Mouse (Mus musculus): Measurements from ENCODE around the gene Nol11. TPM values are rescaled to one million over a fixed set of nuclear protein-coding genes. Genes with fewer than 3 reads are reported as not detected.

Nol11 gene
- polyA plus RNA-seq (2014; fragmentation: Nextera tagmentation; extraction: Ambion mirVana), result 77.4 and 79.3 TPM in 2 replicates

DNA sequence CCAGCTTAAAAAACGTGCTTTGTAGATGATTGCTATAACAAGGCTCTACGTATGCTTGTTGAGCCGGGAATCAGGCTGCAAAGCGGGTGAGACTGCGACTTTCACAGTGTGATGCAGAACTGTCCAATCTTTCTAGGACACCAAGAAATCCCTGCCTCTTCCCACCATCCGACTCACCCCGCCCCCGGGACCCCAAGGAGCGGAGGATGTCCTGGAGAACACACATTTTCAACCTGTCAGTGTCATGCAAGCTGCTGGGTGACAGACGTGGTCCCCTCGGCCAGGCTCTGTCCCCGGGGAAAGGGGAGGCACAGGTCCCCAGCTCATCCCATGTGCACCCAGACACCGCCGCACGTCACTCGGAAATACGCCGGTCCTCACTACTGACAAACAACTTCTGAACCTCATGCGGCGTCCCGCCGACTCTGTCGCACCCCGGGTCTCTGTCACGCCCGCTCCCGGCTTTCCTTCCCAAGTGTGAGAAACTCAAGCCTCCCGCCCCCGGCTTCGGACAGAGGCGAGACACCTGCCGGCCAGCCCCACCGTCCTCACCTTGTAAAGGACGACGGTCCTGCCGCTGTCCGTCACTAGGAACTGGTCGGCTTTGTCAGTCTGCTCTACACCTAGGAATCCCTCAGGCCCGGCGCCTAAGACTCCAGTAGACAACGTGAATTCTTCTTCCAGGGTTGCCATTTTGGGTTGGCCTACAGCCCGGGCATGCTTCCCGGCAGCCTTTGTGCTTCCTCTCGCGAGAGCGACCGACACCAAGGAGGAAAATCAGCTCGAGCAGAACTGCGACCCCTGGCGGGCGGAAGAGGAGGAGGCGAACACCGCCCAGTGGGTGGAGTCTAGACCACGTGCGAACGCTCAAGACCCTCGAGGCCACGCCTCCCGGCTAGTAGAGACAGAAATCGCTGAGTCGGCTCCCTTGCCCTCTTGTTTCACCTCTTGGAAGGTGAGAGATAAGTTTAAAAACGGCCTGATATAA, at the start of gene Nol11:
Gene Nol11, minus strand, starts transcription at position 817 of the 988 bp plus-strand sequence.
- Histone ChIP-seq H3K4me1 (ENCODE audit: control insufficient read depth, insufficient read depth, low read length) (no peaks in the 10 kb centered on the region), H3K9ac (replicated peaks; ENCODE audit: low read length) (peak within 1 kb of the TSS; percentile 91), H3K9me3 (replicated peaks; ENCODE audit: control insufficient read depth, low read length) (no peaks in the 10 kb centered on the region), H3K4me2 (ENCODE audit: low read depth, low read length) (peak within 1 kb of the TSS; percentile 76), H3K27me3 (ENCODE audit: control insufficient read depth, insufficient read depth, low read length) (no peaks in the 10 kb centered on the region), H3K27ac (replicated peaks; ENCODE audit: low read depth, low read length) (no peak within 1 kb of the TSS), H3K4me3 (ENCODE audit: low read depth, low read length) (peak within 1 kb of the TSS; percentile 94), H3K36me3 (replicated peaks; ENCODE audit: control insufficient read depth, insufficient read depth, low read depth, low read length) (peaks cover 3% of the 10 kb centered on the region)
- WGBS, result under 1% methylated on average over 62 of the region's 62 CpGs
- ATAC-seq (replicated peaks; ENCODE audit: insufficient number of reproducible peaks, low FRiP score, low TSS enrichment, low read depth) (peak; percentile 90), DNase-seq (ENCODE audit: low spot score) (peak; percentile 98)

DNA sequence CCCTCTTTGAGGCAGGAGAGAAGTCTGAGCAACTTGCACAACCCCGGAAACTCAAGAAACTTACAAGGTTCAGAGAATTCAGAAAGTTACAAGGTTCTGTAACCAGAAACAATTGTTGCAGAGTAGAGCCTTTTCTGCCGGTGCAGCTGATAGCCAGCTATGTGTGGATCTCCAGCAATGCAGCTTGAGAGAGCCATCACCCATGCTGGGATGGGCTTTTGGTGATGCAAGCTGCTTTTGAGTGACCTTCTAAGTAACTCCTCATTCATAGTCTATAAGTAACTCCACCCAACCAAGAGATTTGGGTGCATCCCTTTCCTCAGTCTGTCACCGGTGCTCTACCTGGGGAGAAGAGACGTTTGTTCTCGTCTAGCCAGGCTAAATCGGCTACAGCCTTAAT, 49.3 kb upstream of the Nol11 start:
- no peak overlapping the region for H3K9ac ChIP-seq (replicated peaks; ENCODE audit: low read length)
- no peaks in the 10 kb centered on the region for H3K9me3 ChIP-seq (replicated peaks; ENCODE audit: control insufficient read depth, low read length)
- H3K36me3 ChIP-seq (replicated peaks; ENCODE audit: control insufficient read depth, insufficient read depth, low read depth, low read length), result no peaks in the 10 kb centered on the region
- H3K4me1 ChIP-seq (ENCODE audit: control insufficient read depth, insufficient read depth, low read length), result no peaks in the 10 kb centered on the region
- DNase-seq (ENCODE audit: low spot score) (no peak), ATAC-seq (replicated peaks; ENCODE audit: insufficient number of reproducible peaks, low FRiP score, low TSS enrichment, low read depth) (no peak)
- no peak overlapping the region for H3K4me3 ChIP-seq (ENCODE audit: low read depth, low read length)
- H3K4me2 ChIP-seq (ENCODE audit: low read depth, low read length), result no peak overlapping the region
- H3K27ac ChIP-seq (replicated peaks; ENCODE audit: low read depth, low read length), result no peak overlapping the region
- H3K27me3 ChIP-seq (ENCODE audit: control insufficient read depth, insufficient read depth, low read length), result no peaks in the 10 kb centered on the region
- WGBS, result 93% methylated on average over 6 of the region's 6 CpGs

DNA sequence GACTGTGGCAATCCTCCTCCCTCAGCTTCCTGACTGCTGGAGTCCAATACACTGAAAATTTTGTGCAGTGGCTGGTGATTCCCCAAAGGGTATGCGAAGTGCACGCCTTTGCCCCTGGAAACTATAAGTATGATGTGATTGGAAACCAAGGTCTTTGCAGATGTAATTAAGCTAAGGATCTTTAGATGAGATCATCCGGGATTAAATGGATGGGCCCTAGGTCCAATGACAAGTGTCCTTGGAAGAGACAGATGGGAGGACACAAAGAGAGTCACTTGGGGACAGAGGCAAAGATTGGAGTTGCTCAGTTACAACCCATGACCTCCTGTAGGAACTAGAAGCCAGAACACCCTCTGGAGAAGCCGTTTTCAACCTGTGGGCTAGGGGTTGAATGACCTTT, 48.4 kb upstream of the Nol11 start:
- H3K4me3 ChIP-seq (ENCODE audit: low read depth, low read length), result no peak overlapping the region
- no peaks in the 10 kb centered on the region for H3K36me3 ChIP-seq (replicated peaks; ENCODE audit: control insufficient read depth, insufficient read depth, low read depth, low read length)
- no peak overlapping the region for H3K27ac ChIP-seq (replicated peaks; ENCODE audit: low read depth, low read length)
- 94% methylated on average over 4 of the region's 4 CpGs for WGBS
- H3K4me1 ChIP-seq (ENCODE audit: control insufficient read depth, insufficient read depth, low read length), result no peaks in the 10 kb centered on the region
- H3K4me2 ChIP-seq (ENCODE audit: low read depth, low read length), result no peak overlapping the region
- no peak for ATAC-seq (replicated peaks; ENCODE audit: insufficient number of reproducible peaks, low FRiP score, low TSS enrichment, low read depth)
- H3K9ac ChIP-seq (replicated peaks; ENCODE audit: low read length), result no peak overlapping the region
- no peaks in the 10 kb centered on the region for H3K27me3 ChIP-seq (ENCODE audit: control insufficient read depth, insufficient read depth, low read length)
- no peak for DNase-seq (ENCODE audit: low spot score)
- no peaks in the 10 kb centered on the region for H3K9me3 ChIP-seq (replicated peaks; ENCODE audit: control insufficient read depth, low read length)

DNA sequence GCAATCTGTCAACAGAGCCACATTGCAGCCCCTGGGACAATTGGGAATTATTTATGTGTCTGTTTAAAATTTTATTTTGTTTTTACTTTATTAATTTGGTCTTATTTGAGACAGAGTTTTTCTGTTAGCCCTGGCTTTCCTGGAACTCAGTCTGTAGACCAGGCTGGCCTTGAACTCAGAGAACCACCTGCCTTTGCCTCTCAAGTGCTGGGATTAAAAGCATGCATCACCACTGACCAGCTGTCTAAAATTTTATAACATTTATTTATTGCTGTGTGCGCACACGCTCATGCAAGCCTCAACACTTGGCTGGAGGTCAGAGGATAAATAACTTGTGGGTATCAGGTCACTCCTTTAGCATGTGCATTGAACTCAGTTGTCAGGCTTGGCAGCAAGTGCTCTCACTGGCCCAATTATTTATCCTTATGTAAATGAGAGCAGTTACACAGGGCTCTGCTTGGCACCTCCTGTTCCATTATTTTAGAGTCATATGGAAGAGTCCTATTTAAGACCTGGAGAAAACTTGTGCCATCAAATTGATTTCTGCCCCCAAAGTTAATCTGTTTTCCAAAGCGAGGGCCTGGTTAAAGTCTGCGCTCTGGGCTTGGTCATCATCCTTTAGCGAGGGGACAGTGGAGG, 44.2 kb upstream of the Nol11 start:
- Histone ChIP-seq H3K4me2 (ENCODE audit: low read depth, low read length) (no peak overlapping the region), H3K36me3 (replicated peaks; ENCODE audit: control insufficient read depth, insufficient read depth, low read depth, low read length) (no peaks in the 10 kb centered on the region; the same call in 1 of the 2 replicates), H3K27me3 (ENCODE audit: control insufficient read depth, insufficient read depth, low read length) (no peaks in the 10 kb centered on the region), H3K9ac (replicated peaks; ENCODE audit: low read length) (no peak overlapping the region), H3K27ac (replicated peaks; ENCODE audit: low read depth, low read length) (no peak overlapping the region), H3K4me1 (ENCODE audit: control insufficient read depth, insufficient read depth, low read length) (no peaks in the 10 kb centered on the region), H3K9me3 (replicated peaks; ENCODE audit: control insufficient read depth, low read length) (no peaks in the 10 kb centered on the region), H3K4me3 (ENCODE audit: low read depth, low read length) (no peak overlapping the region)
- 94% methylated on average over 5 of the region's 5 CpGs for WGBS
- DNase-seq (ENCODE audit: low spot score), result no peak
- no peak for ATAC-seq (replicated peaks; ENCODE audit: insufficient number of reproducible peaks, low FRiP score, low TSS enrichment, low read depth)

DNA sequence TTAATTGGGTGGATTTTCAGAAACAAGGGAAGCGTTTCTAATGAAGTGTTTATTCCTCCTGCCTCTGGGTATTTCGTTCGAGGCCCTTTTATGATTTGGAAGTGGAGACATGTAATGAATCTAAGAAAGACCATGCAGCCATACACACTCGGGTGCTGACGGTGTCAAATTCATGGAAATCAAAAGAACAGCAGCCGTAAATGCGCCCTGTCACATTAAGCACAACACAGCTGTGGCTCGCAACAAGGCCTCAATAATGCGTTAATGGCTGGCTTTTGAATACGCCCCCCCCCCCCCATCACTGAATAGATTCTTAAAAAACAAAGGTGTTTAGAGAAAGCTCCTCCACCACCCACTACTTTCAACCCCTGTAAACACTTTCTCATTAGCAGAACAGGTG, 40.9 kb upstream of the Nol11 start:
- no peak overlapping the region for H3K27ac ChIP-seq (replicated peaks; ENCODE audit: low read depth, low read length)
- no peak overlapping the region for H3K4me2 ChIP-seq (ENCODE audit: low read depth, low read length)
- no peaks in the 10 kb centered on the region for H3K4me1 ChIP-seq (ENCODE audit: control insufficient read depth, insufficient read depth, low read length)
- 76% methylated on average over 10 of the region's 10 CpGs for WGBS
- peak; percentile 20 for DNase-seq (ENCODE audit: low spot score)
- no peak overlapping the region for H3K9ac ChIP-seq (replicated peaks; ENCODE audit: low read length)
- no peaks in the 10 kb centered on the region for H3K9me3 ChIP-seq (replicated peaks; ENCODE audit: control insufficient read depth, low read length)
- no peaks in the 10 kb centered on the region; the same call in 1 of the 2 replicates for H3K36me3 ChIP-seq (replicated peaks; ENCODE audit: control insufficient read depth, insufficient read depth, low read depth, low read length)
- ATAC-seq (replicated peaks; ENCODE audit: insufficient number of reproducible peaks, low FRiP score, low TSS enrichment, low read depth), result no peak
- no peak overlapping the region for H3K4me3 ChIP-seq (ENCODE audit: low read depth, low read length)
- no peaks in the 10 kb centered on the region for H3K27me3 ChIP-seq (ENCODE audit: control insufficient read depth, insufficient read depth, low read length)

DNA sequence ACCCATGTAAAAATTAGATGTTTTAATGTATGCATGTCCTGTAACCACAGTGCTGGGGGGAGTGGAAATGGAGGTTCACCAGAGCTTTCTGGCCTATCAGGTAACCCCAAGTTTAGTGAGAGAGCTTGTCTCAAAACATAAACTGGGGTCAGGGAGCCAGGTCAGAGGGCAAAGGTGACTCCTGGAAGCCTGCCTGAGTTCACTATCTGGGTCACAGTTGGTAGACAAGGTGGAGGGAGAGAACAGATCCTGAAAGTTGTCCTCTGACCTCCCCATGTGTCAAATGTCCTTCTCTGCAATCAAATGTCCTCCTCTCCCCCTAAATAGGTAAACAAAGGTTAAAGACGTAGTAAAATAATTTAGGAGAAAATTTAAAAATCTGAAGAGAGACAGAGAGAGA, 37.2 kb upstream of the Nol11 start:
- no peaks in the 10 kb centered on the region; the same call in 1 of the 2 replicates for H3K36me3 ChIP-seq (replicated peaks; ENCODE audit: control insufficient read depth, insufficient read depth, low read depth, low read length)
- ATAC-seq (replicated peaks; ENCODE audit: insufficient number of reproducible peaks, low FRiP score, low TSS enrichment, low read depth) (no peak), DNase-seq (ENCODE audit: low spot score) (no peak)
- no peaks in the 10 kb centered on the region for H3K9me3 ChIP-seq (replicated peaks; ENCODE audit: control insufficient read depth, low read length)
- H3K27ac ChIP-seq (replicated peaks; ENCODE audit: low read depth, low read length), result no peak overlapping the region
- H3K4me3 ChIP-seq (ENCODE audit: low read depth, low read length), result no peak overlapping the region
- H3K4me2 ChIP-seq (ENCODE audit: low read depth, low read length), result no peak overlapping the region
- H3K4me1 ChIP-seq (ENCODE audit: control insufficient read depth, insufficient read depth, low read length), result no peaks in the 10 kb centered on the region
- WGBS, result 85% methylated on average over 1 of the region's 1 CpGs
- no peaks in the 10 kb centered on the region for H3K27me3 ChIP-seq (ENCODE audit: control insufficient read depth, insufficient read depth, low read length)
- H3K9ac ChIP-seq (replicated peaks; ENCODE audit: low read length), result no peak overlapping the region

DNA sequence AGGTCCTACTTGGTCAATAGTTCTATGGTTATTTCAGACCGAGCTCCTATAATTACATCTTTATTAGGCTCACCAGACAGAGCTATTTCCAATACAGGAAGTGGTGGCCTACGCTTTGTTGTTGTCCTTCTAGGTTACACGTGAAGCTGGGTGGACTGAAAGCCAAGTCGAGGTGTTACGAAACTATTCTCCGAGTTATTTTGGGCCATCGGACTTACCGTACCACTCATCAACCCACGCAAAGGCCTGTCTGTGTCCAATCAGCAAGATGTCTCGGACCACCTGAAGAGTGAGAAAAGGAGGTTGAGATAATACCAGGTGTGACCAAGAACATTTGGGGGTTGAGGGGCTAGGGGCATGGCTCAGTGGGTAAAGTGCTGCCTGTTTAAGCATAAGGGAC, 36.8 kb upstream of the Nol11 start:
- Histone ChIP-seq H3K27me3 (ENCODE audit: control insufficient read depth, insufficient read depth, low read length) (no peaks in the 10 kb centered on the region), H3K9ac (replicated peaks; ENCODE audit: low read length) (no peak overlapping the region), H3K4me2 (ENCODE audit: low read depth, low read length) (no peak overlapping the region), H3K4me3 (ENCODE audit: low read depth, low read length) (no peak overlapping the region), H3K27ac (replicated peaks; ENCODE audit: low read depth, low read length) (no peak overlapping the region), H3K36me3 (replicated peaks; ENCODE audit: control insufficient read depth, insufficient read depth, low read depth, low read length) (no peaks in the 10 kb centered on the region), H3K4me1 (ENCODE audit: control insufficient read depth, insufficient read depth, low read length) (no peaks in the 10 kb centered on the region), H3K9me3 (replicated peaks; ENCODE audit: control insufficient read depth, low read length) (no peaks in the 10 kb centered on the region)
- ATAC-seq (replicated peaks; ENCODE audit: insufficient number of reproducible peaks, low FRiP score, low TSS enrichment, low read depth) (no peak), DNase-seq (ENCODE audit: low spot score) (no peak)
- 89% methylated on average over 10 of the region's 10 CpGs for WGBS

DNA sequence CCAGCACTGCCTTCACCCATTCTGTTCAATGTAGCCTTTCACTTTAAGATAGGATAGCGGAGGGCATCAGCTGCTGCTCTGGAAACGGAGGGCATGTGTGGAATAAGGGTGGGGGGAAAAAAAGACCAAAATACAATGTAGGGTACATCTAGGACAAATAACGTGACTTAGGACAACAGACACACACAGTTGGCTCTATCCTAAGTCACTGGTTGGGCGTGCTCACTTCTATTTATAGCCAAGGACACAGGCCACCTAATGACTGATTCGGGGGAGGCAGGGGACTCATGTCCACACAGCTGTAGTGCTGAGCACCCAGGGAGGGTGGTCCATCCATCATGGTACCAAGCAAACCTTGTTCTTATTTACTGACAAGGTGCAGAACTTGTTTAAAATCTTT, 36.1 kb upstream of the Nol11 start:
- no peaks in the 10 kb centered on the region for H3K36me3 ChIP-seq (replicated peaks; ENCODE audit: control insufficient read depth, insufficient read depth, low read depth, low read length)
- no peaks in the 10 kb centered on the region for H3K4me1 ChIP-seq (ENCODE audit: control insufficient read depth, insufficient read depth, low read length)
- no peaks in the 10 kb centered on the region for H3K27me3 ChIP-seq (ENCODE audit: control insufficient read depth, insufficient read depth, low read length)
- H3K9me3 ChIP-seq (replicated peaks; ENCODE audit: control insufficient read depth, low read length), result no peaks in the 10 kb centered on the region
- 89% methylated on average over 5 of the region's 5 CpGs for WGBS
- H3K27ac ChIP-seq (replicated peaks; ENCODE audit: low read depth, low read length), result no peak overlapping the region
- H3K9ac ChIP-seq (replicated peaks; ENCODE audit: low read length), result no peak overlapping the region
- no peak overlapping the region for H3K4me2 ChIP-seq (ENCODE audit: low read depth, low read length)
- ATAC-seq (replicated peaks; ENCODE audit: insufficient number of reproducible peaks, low FRiP score, low TSS enrichment, low read depth) (no peak), DNase-seq (ENCODE audit: low spot score) (no peak)
- no peak overlapping the region for H3K4me3 ChIP-seq (ENCODE audit: low read depth, low read length)
